Mouse (Mus musculus): ENCODE measurements at regions not wholly inside any gene's neighbourhood (a gene's known extent, or its start where the extent isn't known, plus 50 kb on each side); places are given as distances from the start of the nearest gene placed in this dataset.
A peak's percentile ranks its signal among the peaks of the same experiment; 100 is the strongest.
"Not testable (repeated sequence)": the region's sequence is repeated elsewhere in the genome, so short reads cannot be mapped to it uniquely, and the experiment has no call there.

DNA sequence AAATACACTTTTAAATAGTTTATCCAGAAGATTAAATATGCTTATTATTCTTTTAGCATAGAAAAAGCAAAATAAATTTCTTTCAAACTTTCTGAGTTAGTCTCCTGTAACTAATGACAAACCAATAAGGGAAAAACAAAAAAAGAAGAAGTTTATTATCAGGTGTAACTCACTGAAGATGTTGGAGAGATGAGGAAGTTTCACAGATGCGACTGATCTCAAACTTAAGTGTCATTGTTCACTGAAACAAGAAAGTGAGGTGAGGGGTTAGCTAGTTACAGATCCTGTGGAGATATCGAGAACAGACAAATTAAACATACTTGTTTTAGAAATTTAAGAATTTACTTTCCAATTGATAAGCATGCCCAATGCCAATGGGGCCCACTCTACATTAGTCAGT is 199.2 kb downstream of the Wdr20rt start:
- DNase-seq (ENCODE audit: low spot score), result no peak

DNA sequence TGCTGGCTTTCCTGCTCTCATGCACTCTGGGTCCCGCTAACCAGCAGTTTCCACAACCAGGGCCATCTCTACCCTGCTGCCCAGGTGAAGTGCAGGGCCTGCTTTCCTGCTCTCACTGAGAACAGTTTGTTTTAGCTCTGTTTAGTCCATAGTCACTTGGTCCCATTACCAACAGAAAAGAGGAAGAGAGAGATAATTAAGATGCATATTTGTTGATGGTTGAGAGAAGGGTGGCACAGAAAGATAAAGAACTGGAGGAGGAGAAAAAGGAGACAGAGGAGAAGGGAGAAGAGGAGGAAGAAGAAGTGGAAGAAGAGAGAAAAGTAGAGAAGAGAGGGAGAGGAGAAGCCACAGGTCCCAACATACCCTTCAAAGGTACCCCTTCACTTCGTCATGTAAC is 200.1 kb downstream of the Wdr20rt start:
- no peak for DNase-seq (ENCODE audit: low spot score)

DNA sequence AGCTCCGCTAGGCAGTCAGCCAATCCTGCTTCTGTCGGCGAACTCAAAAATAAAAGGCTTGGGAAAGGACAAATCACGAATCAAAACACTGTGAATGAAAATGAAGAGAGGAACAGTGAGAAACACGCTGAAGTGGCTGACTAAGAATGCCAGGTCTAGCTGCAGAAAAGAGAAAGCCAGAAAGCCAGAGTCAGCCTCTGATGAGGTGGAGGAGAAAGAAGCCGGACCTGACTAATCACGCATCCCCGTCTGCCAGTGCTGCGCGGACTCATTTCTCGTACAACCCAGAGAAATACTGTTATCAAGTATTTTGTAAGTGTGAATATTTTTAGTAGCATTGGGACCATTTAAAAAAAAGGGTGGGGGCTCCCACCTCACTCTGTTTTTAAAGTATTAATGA is 201.6 kb downstream of the Wdr20rt start:
- DNase-seq (ENCODE audit: low spot score), result no peak

- peak; percentile 69 for DNase-seq (ENCODE audit: low spot score)
These were observed 203.1 kb downstream of the Wdr20rt start for GRCm38 (mm10) chr12:65428214-65428981.

- no peak for DNase-seq (ENCODE audit: low spot score)
These were observed 225.5 kb downstream of the Wdr20rt start for GRCm38 (mm10) chr12:65450845-65451244.

GRCm38 (mm10) chr12:65455683-65456082 is 230.4 kb downstream of the Wdr20rt start:
- DNase-seq (ENCODE audit: low spot score), result no peak

DNA sequence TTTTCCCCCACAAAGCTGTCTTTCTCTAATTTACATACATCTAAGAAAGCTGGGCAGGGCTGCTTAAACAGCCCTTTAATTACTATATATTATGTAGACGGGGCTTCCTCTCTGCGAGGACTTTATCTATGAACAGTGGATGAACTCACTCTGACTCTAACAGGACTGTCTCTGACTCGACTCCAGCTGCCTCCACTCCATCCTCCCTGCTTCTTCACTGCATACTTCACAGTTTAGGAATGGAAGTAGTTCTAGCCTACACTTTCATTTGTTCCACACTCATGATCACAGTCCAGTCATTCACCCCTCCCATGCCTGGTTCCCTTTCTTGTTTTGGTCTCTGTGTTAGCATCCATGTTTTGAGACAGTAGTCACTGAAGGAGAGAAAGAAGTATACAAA is 231.6 kb downstream of the Wdr20rt start:
- no peak for DNase-seq (ENCODE audit: low spot score)

DNA sequence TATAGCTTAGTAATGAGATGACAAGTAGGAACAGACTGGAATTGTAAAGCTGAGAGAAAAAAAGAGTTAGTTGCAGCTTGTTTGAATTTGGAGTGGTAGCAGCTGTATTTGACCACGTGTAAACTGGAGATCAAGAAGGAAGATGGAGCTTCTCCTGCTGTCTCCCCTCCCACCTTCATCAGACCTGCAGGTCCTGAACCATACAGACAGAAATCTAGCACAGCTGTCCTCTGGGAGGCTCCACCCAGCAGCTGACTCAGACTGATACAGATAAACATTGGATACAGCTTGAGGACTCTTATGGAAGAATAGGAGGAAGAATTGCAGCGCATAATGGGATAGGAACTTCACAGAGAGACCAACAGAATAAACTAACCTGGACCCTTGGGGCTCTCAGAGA is 238.9 kb downstream of the Wdr20rt start:
- DNase-seq (ENCODE audit: low spot score), result no peak

DNA sequence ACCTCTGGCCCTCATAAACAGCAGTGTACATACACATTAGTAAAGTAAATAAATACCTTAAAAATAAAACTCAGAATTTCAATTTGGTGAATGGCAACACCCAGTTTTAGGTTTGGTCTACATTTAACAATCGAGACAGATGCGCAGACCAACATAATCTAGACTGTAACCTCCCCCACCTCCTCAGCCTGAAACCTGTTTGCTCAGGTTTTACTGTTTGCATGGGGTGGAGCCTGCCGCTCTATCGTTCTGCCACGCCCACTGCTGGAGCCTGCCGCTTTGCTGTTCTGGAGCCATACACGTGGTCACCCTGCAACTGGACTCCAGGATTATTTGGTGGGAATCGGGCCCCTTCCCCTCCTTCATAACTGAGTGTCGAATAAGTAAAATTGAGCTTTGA is 253.4 kb downstream of the Wdr20rt start:
- not testable (repeated sequence) for DNase-seq (ENCODE audit: low spot score)

DNA sequence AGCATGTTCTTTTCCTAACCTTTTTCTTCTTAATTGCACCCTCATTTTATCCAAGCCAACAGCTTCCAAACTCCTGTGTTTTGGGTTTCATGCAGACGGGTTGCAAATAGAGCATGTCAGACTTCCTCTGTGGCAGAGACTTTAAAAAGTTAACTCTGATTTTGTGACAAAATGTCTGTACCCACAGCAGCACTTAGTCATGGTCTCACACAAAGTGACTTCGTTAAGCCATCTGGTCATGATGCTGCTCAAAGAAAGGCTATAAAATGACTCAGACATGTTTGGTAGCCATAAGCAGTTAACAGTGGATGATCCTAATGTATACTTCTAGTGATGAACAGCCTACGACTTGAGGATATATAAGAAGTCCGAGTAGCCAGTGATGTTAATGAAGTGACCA is 255.5 kb downstream of the Wdr20rt start:
- no peak for DNase-seq (ENCODE audit: low spot score)

- DNase-seq (ENCODE audit: low spot score), result no peak
These were observed 265.8 kb downstream of the Wdr20rt start for GRCm38 (mm10) chr12:65491092-65491491.

DNA sequence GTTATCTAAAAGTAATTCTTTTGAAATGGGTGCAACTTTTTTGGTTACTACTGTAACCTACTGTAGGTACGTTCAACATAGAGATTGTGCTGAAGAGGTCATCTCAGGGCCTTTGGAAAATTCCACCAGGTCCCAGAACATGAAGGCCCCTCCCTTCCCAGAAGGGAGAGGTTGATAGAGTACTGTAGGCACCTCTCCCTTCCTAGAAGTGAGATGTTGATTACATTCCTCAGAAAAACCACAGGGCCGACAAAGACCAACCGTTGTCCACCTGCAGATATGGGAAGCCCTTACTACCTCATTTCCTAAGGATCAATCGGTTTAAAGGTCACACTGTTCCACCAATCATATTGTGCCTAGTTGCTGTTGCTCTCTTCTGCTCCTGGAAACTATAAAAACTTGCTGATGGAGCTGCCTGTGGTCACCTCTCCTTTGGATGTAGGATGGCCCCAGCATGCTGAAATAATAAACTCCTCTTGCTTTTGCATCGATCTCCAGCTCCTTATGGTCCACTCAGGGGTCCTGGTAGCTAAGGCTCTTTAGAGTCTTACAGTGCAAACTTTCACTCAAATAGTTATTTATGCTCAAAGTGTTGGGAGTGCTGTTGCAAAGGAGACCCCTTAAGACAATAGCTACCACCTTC is 269.2 kb downstream of the Wdr20rt start:
- DNase-seq (ENCODE audit: low spot score), result no peak

DNA sequence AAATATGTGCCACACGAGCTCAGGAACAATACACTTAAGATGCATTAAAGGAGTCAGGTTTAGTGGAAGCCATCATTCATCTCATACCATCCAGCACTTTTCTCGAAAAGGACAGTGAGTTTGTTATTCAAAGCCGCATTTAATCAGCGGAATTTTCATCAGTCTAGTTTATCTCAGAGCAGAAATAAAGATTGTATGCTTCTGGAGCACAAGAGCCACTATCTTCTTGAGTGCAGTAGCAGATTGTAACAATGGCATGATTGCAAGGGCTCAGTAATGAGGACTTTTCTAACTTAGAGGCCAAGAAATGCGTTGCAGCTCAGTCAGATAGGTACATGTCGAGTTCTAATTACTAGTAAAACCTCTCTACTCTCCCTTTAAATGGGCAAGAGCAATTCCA is 271.3 kb downstream of the Wdr20rt start:
- DNase-seq (ENCODE audit: low spot score), result no peak

- no peak for DNase-seq (ENCODE audit: low spot score)
These were observed 272.3 kb downstream of the Wdr20rt start for GRCm38 (mm10) chr12:65497602-65498001.

GRCm38 (mm10) chr12:65501459-65501858 is 276.1 kb downstream of the Wdr20rt start:
- DNase-seq (ENCODE audit: low spot score), result no peak

- peak; percentile 5 for DNase-seq (ENCODE audit: low spot score)
These were observed 276.7 kb downstream of the Wdr20rt start for GRCm38 (mm10) chr12:65502045-65502444.

DNA sequence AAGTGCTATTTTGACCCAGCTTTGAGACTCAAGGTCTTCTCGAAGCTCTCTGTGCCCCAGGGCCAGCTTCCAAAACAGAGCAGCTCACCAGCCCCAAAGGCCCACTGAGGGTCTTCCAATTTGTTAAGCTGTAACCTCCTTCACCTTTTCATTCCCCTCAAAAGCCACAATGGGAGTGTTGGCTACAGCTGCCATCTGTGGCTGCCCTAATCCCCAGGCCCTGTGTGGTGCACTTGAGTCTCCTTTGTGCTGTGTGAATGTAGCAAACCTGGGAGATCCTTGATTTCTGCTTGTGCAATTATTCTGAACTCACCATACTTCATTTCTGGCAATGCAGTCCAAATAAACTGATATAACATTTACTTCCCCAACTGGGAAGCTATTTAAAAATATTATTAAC is 287.8 kb downstream of the Wdr20rt start:
- DNase-seq (ENCODE audit: low spot score), result peak; percentile 8

- DNase-seq (ENCODE audit: low spot score), result no peak
These were observed 308.9 kb downstream of the Wdr20rt start for GRCm38 (mm10) chr12:65534142-65534690.

DNA sequence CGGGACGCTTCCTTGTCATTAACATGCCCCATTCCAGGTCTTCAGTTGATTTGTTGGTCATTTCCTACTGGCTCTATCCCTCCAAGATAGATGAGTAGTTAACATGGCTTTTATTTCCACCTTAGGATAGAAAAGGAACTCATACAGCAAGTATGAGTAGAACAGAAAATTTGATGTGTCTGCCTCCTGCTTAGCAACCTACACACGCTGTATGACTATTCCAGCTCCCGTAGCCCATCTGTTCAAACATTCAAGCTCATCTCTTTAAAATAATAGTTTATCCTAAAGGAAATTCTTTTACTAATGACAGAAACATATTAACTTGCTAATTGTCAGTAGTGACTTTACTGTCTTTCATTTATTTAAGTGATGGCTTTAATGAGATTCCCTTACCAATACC is 323.0 kb downstream of the Wdr20rt start:
- DNase-seq (ENCODE audit: low spot score), result no peak

DNA sequence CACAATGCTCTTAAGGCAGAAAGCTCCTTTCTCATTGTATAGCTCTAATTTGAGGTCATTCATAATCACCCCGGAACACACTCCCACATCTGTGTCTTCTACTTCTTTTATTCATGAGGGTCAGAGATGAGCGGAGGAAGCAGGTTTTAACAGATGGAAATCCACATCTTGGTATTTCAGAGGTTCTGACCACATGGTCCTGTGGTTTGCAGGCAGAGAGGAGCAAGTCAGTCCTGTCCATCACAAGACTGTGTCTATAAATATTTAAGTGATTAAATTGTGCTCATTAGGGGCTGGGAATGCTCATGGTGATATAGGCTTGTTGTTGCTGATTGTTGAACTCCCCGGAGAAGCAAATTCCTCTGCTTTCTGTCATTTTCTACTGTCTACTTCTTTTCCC is 326.9 kb downstream of the Wdr20rt start:
- no peak for DNase-seq (ENCODE audit: low spot score)

DNA sequence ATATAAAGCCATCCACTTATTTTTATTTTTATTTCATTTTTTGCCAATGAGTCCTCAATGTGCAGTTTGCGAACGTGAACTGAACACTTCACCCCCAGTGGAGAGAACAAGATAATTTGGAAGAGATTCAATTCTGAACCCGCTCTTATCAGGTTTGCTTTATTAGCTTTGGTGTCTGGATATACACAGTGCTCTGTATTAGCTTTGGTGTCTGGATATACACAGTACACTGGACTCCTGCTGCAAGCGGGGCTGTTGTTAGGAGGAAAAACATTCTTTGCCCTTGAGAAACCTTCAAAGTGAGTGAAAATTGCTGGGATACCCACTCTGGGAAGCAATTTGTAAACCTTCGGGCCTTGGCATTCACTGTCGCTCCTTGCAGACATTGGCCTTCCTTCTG is 333.7 kb downstream of the Wdr20rt start:
- no peak for DNase-seq (ENCODE audit: low spot score)

- DNase-seq (ENCODE audit: low spot score), result no peak
These were observed 334.5 kb downstream of the Wdr20rt start for GRCm38 (mm10) chr12:65559809-65560208.

DNA sequence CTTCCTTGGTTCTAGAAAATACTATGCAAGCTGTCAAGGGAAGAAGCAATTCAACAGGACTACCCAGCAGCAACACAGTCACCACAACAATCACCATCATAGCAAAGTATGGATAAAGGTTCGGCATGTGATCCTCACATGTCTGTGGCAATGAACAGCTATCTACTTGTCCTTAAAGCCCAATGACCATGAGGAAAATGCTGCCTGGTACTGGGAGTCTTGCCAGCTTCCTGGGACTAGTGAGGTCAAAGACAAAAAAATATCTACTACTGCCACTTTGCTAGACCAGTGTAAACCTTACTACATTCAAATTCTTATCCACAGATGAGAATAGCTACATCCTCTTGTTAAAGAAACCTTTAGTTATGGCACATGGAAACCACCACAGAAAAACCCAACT is 346.3 kb downstream of the Wdr20rt start:
- no peak for DNase-seq (ENCODE audit: low spot score)

GRCm38 (mm10) chr12:65593559-65593958 is 368.2 kb downstream of the Wdr20rt start:
- no peak for DNase-seq (ENCODE audit: low spot score)

All from embryo, embryonic 10 days (tissue).